Comparison of ENCODE assay signal across 1 mouse cellular context in genomic region chr11:77500361-77501325, GRCm38 (mm10).
TF ChIP-seq lines count a peak whose summit lies in the region.

No protein-coding gene starts in this region.

TF ChIP-seq in CH12.LX, 34 proteins besides CTCF, POLR2A, EP300 and RAD21 (continued from another document):
- TF ChIP-seq MAX (IDR thresholded peaks at IDR 0.05; ENCODE audit: low read length) (no peak), MAZ (IDR thresholded peaks at IDR 0.05; ENCODE audit: low read depth, low read length) (no peak), USF1 (IDR thresholded peaks at IDR 0.05; ENCODE audit: low read depth, low read length) (no peak)
